Mouse (Mus musculus) heart, embryonic 13.5 days (tissue): ENCODE results near the gene Tada3. TPM values are rescaled to one million over a fixed set of nuclear protein-coding genes. Genes with fewer than 3 reads are reported as not detected.

Experiments used
- ATAC-seq: fragments of 200-750 bp; cut with Nextera tagmentation; 2 replicates; pipeline ENCODE4 v1.8.0; 2017; ENCODE audit warnings: moderate TSS enrichment; ENCODE audit not compliant: insufficient number of reproducible peaks, low FRiP score, low TSS enrichment; ENCODE audit errors: extremely low read depth
- H3K27ac ChIP-seq: fragments of 300-500 bp; sonication (generic); replicated peaks from 2 replicates; pipeline ENCODE4 v1.5.1; 2015; ENCODE audit warnings: moderate library complexity, mild to moderate bottlenecking, inconsistent platforms
- H3K27me3 ChIP-seq: fragments of 300-500 bp; sonication (generic); replicated peaks from 2 replicates; pipeline ENCODE4 v1.6.1; 2015; ENCODE audit warnings: mild to moderate bottlenecking, inconsistent platforms
- H3K36me3 ChIP-seq: fragments of 300-500 bp; sonication (generic); 2 replicates; pipeline ENCODE4 v1.6.1; 2015; ENCODE audit warnings: mild to moderate bottlenecking, inconsistent platforms
- H3K4me1 ChIP-seq: fragments of 300-500 bp; sonication (generic); 2 replicates; pipeline ENCODE4 v1.6.1; 2015; ENCODE audit warnings: inconsistent platforms
- H3K4me2 ChIP-seq: fragments of 300-500 bp; sonication (generic); 2 replicates; pipeline ENCODE4 v1.6.1; 2015; ENCODE audit warnings: inconsistent platforms, mild to moderate bottlenecking, moderate library complexity
- H3K4me3 ChIP-seq: fragments of 300-500 bp; sonication (generic); 2 replicates; pipeline ENCODE4 v1.5.1; 2015; ENCODE audit warnings: moderate library complexity, mild to moderate bottlenecking, inconsistent platforms
- H3K9ac ChIP-seq: fragments of 300-500 bp; sonication (generic); 2 replicates; pipeline ENCODE4 v1.6.1; 2015; ENCODE audit warnings: inconsistent platforms, mild to moderate bottlenecking, moderate library complexity
- H3K9me3 ChIP-seq: fragments of 300-500 bp; sonication (generic); 2 replicates; pipeline ENCODE4 v1.6.1; 2016; ENCODE audit warnings: inconsistent platforms
- WGBS: fragments of 180-500 bp; shearing (Covaris S2); methylation state at CpG from one replicate; pipeline ENCODE4 v1.1.7; 2015; ENCODE audit warnings: mixed read lengths; 5-methylcytosine and 5-hydroxymethylcytosine counted together
- polyA plus RNA-seq: library from polyadenylated mRNA; unstranded; fragments of >200 nt; fragmentation: Nextera tagmentation; extraction: Ambion mirVana; gene quantifications from 2 replicates; pipeline ENCODE4 v1.2.1, GENCODE M21; 2015

The Tada3 gene
- 39.6 and 41.5 TPM in 2 replicates for polyA plus RNA-seq

DNA sequence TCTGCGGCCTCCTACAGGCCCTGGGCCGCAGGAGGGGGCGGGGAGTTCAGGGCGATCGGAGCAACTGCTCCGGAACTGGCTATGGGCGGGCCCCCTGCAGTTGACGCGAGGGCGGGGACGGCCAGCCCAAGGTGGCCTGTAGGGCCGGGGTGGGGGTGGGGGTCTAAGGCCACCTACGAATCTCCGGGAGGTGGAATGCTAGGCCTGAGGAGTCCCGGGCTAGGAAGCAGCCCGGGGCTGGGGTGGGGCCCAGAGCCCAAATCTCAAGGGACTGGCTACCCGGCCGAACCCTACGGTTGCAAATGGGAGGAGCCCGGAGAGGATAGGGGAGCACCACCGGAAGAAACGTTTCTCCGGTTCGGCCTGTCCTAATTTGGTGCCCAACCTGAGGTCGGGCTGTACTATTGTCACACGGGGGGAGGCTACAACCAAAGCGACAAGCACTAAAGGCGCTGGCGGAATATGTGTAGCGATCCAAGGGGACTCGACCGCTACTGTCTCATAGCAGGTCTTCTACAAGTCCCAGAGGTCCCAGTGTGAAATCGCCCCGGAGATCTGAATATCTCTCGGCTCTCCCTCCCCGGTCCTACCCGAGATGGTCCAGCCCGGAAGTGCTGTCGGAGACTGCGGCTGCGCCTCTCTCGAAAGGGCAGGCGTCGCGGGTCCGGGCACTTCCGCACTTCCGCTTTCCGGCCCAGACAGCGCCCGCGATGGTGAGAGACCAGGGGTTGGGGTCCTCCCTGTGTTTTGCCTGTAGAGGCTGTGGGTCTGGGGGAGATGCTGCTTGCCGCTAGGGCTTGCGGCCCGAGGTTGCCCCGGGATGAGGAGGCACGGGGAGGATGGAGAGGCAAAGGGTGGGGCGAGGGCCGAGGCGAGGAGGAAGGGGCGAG, at the start of gene Tada3, which contains the start of gene Arpc4:
Gene Tada3, minus strand, starts transcription at position 388 of the 890 bp plus-strand sequence.
Gene Arpc4, plus strand, starts transcription at position 620 of the 890 bp plus-strand sequence.
- peak within 1 kb of the TSS; percentile 96 for H3K27ac ChIP-seq
- H3K27me3 ChIP-seq, result no peaks in the 10 kb centered on the region
- ATAC-seq, result peak; percentile 90
- peaks cover 24% of the 10 kb centered on the region for H3K4me1 ChIP-seq
- peak within 1 kb of the TSS; percentile 97 for H3K9ac ChIP-seq
- H3K4me2 ChIP-seq, result peak within 1 kb of the TSS; percentile 94
- peak within 1 kb of the TSS; percentile 96 for H3K4me3 ChIP-seq
- H3K36me3 ChIP-seq, result peaks cover 57% of the 10 kb centered on the region
- no peaks in the 10 kb centered on the region for H3K9me3 ChIP-seq
- under 1% methylated on average over 58 of the region's 61 CpGs for WGBS

- Histone ChIP-seq H3K4me3 (no peak overlapping the region), H3K27ac (no peak overlapping the region), H3K4me1 (0 out of 2 replicates have a peak, but pooled peaks cover 4% of the 10 kb centered on the region), H3K36me3 (no peaks in the 10 kb centered on the region), H3K27me3 (no peaks in the 10 kb centered on the region), H3K9ac (no peak overlapping the region), H3K4me2 (no peak overlapping the region), H3K9me3 (peaks cover 4% of the 10 kb centered on the region; the same call in 1 of the 2 replicates)
- ATAC-seq, result no peak
- 48% methylated on average over 3 of the region's 3 CpGs for WGBS
Observed at GRCm38 (mm10) chr6:113427397-113427796, 49.7 kb upstream of the Tada3 start.

- no peaks in the 10 kb centered on the region for H3K4me1 ChIP-seq
- H3K27me3 ChIP-seq, result no peaks in the 10 kb centered on the region
- H3K36me3 ChIP-seq, result no peaks in the 10 kb centered on the region
- no peak overlapping the region for H3K4me2 ChIP-seq
- 89% methylated on average over 4 of the region's 4 CpGs for WGBS
- ATAC-seq, result no peak
- no peak overlapping the region for H3K9ac ChIP-seq
- no peak overlapping the region for H3K27ac ChIP-seq
- no peak overlapping the region for H3K4me3 ChIP-seq
- peaks cover 4% of the 10 kb centered on the region; the same call in 1 of the 2 replicates for H3K9me3 ChIP-seq
Observed at GRCm38 (mm10) chr6:113426696-113427095, 49.0 kb upstream of the Tada3 start.

DNA sequence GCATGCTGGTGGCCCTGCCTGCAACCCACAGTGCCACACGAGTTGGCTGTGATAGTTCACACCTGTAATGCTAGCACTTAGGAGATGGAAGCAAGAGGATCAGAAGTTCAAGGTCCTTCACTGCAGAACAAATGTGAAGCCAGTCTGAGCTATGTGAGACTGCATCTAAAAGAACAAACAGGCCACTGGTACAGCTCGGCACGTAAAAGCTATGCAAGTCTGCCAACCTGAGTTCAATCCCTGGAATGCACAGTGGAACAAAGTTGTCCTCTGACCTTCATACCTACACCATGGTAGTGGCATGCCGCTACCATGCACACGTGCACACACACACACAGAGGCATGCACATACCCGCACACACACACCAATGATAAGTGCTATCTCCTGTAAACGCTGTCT, 46.5 kb upstream of the Tada3 start:
- 71% methylated on average over 7 of the region's 7 CpGs for WGBS

GRCm38 (mm10) chr6:113423000-113423399, 45.3 kb upstream of the Tada3 start:
- H3K9me3 ChIP-seq, result peaks cover 4% of the 10 kb centered on the region; the same call in 1 of the 2 replicates
- 68% methylated on average over 4 of the region's 4 CpGs for WGBS
- H3K4me2 ChIP-seq, result no peak overlapping the region
- H3K36me3 ChIP-seq, result no peaks in the 10 kb centered on the region
- no peak overlapping the region for H3K9ac ChIP-seq
- H3K4me3 ChIP-seq, result no peak overlapping the region
- ATAC-seq, result no peak
- no peak overlapping the region for H3K27ac ChIP-seq
- H3K4me1 ChIP-seq, result peaks cover 11% of the 10 kb centered on the region
- no peaks in the 10 kb centered on the region for H3K27me3 ChIP-seq

More for the DNA sequence above, 46.5 kb upstream of the Tada3 start:
- Histone ChIP-seq H3K36me3 (no peaks in the 10 kb centered on the region), H3K4me2 (no peak overlapping the region), H3K4me1 (peaks cover 4% of the 10 kb centered on the region), H3K4me3 (no peak overlapping the region), H3K9me3 (peaks cover 4% of the 10 kb centered on the region; the same call in 1 of the 2 replicates), H3K27me3 (no peaks in the 10 kb centered on the region), H3K9ac (no peak overlapping the region), H3K27ac (no peak overlapping the region)
- no peak for ATAC-seq

DNA sequence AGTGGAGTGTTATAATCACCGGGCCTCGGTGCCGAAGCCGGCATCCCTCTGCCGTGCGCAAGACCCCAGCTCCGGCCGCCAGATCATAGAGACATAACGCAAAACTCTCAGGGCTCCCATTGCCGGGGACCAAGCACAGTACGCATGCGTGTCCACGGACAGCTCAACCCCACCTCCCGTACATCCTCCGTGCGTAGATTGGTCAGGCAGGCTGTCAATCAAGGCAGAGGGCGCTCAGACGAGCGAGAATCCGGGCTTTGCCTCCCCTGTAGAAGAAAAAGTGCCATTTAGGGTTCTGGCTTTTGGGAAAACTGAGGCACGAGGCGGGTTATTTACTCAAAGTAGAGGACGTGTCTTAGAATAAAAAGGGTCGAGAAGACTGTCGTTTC, 41.5 kb upstream of the Tada3 start, which contains the start of gene Rpusd3:
Gene Rpusd3, minus strand, starts transcription at position 142 of the 389 bp plus-strand sequence.
- Histone ChIP-seq H3K4me2 (peak within 1 kb of the TSS; percentile 77), H3K27me3 (no peaks in the 10 kb centered on the region), H3K4me3 (peak within 1 kb of the TSS; percentile 74), H3K36me3 (peaks cover 24% of the 10 kb centered on the region), H3K4me1 (peaks cover 15% of the 10 kb centered on the region), H3K9ac (peak within 1 kb of the TSS; percentile 88), H3K9me3 (no peaks in the 10 kb centered on the region), H3K27ac (peak within 1 kb of the TSS; percentile 29)
- peak; percentile 94; the same call in 1 of the 2 replicates for ATAC-seq
- under 1% methylated on average over 25 of the region's 25 CpGs for WGBS

DNA sequence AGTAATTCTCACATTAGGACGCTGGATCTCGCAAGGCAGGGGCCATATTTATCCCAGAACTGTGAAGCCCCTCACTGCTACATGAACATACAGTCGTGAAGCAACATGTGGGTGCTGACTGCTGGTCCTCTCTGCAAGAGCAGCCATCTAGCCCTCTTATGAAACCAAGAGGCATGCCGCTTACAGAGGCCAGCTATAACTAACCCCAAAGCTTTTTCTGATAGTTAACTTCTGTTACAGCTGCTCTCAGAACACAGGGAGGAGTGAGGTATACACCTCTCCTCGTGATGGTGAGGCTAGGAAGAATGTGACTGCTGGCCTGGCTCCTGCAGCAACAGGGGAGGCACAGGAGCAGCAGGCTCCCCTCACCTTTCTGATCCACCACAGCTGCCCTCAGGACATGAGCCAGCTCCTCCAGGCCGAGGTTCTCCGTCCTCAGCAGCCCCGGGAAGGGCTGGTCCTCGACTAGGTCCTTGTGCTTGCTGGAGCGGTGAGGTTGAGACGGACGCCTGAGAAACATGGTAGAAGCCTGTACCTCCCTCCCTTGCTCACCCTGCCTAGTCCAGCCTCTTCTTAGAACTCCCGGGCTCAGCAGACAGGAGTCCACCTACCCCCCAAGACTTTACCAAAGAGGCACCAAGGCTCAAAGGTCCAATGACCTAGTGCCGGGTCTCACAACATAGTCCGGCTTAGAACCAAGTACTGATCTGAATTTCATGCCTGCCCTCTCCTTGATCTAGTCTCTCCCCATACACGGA, 40.9 kb upstream of the Tada3 start:
- peaks cover 15% of the 10 kb centered on the region for H3K4me1 ChIP-seq
- peak overlapping the region; percentile 29 for H3K27ac ChIP-seq
- H3K9me3 ChIP-seq, result no peaks in the 10 kb centered on the region
- 11% methylated on average over 16 of the region's 16 CpGs for WGBS
- H3K9ac ChIP-seq, result peak overlapping the region; percentile 88
- peak overlapping the region; percentile 77 for H3K4me2 ChIP-seq
- H3K4me3 ChIP-seq, result peak overlapping the region; percentile 74
- H3K27me3 ChIP-seq, result no peaks in the 10 kb centered on the region
- 0 out of 2 replicates have a peak, but pooled peaks have one; percentile 11 for ATAC-seq
- H3K36me3 ChIP-seq, result peaks cover 24% of the 10 kb centered on the region

- H3K9ac ChIP-seq, result no peak overlapping the region
Observed at GRCm38 (mm10) chr6:113416416-113416815, 38.7 kb upstream of the Tada3 start.

GRCm38 (mm10) chr6:113410001-113410400, 32.3 kb upstream of the Tada3 start:
- 60% methylated on average over 1 of the region's 1 CpGs for WGBS
- Histone ChIP-seq H3K36me3 (peaks cover 18% of the 10 kb centered on the region), H3K27me3 (no peaks in the 10 kb centered on the region), H3K9ac (no peak overlapping the region), H3K4me1 (no peaks in the 10 kb centered on the region), H3K27ac (no peak overlapping the region), H3K9me3 (no peaks in the 10 kb centered on the region), H3K4me2 (no peak overlapping the region), H3K4me3 (no peak overlapping the region)
- no peak for ATAC-seq

More at GRCm38 (mm10) chr6:113416416-113416815, 38.7 kb upstream of the Tada3 start:
- Histone ChIP-seq H3K27me3 (no peaks in the 10 kb centered on the region), H3K4me3 (no peak overlapping the region), H3K27ac (no peak overlapping the region), H3K36me3 (peaks cover 24% of the 10 kb centered on the region), H3K4me1 (peaks cover 15% of the 10 kb centered on the region), H3K9me3 (no peaks in the 10 kb centered on the region), H3K4me2 (no peak overlapping the region)
- 65% methylated on average over 5 of the region's 5 CpGs for WGBS
- ATAC-seq, result no peak

GRCm38 (mm10) chr6:113406683-113407082, 29.0 kb upstream of the Tada3 start:
- no peak overlapping the region for H3K4me3 ChIP-seq
- H3K4me2 ChIP-seq, result no peak overlapping the region
- H3K36me3 ChIP-seq, result peaks cover 10% of the 10 kb centered on the region
- ATAC-seq, result no peak
- no peaks in the 10 kb centered on the region for H3K9me3 ChIP-seq
- no peaks in the 10 kb centered on the region for H3K4me1 ChIP-seq
- WGBS, result 72% methylated on average over 9 of the region's 9 CpGs
- H3K27ac ChIP-seq, result no peak overlapping the region
- H3K9ac ChIP-seq, result no peak overlapping the region
- H3K27me3 ChIP-seq, result no peaks in the 10 kb centered on the region

GRCm38 (mm10) chr6:113405483-113405882, 27.8 kb upstream of the Tada3 start:
- Histone ChIP-seq H3K4me2 (no peak overlapping the region), H3K4me1 (no peaks in the 10 kb centered on the region), H3K9ac (no peak overlapping the region), H3K27me3 (no peaks in the 10 kb centered on the region), H3K4me3 (no peak overlapping the region), H3K9me3 (no peaks in the 10 kb centered on the region), H3K36me3 (peaks cover 10% of the 10 kb centered on the region), H3K27ac (no peak overlapping the region)
- ATAC-seq, result no peak
- 70% methylated on average over 6 of the region's 6 CpGs for WGBS
